14 mouse cellular contexts compared by ENCODE assay signal in genomic region chr5:71135840-71136239, GRCm38 (mm10). TPM values are rescaled to one million over a fixed set of nuclear protein-coding genes. Genes with fewer than 3 reads are reported as not detected.
"Had no signal": no experiment of that assay in that cellular context is flagged by ENCODE, and none has a peak within 500 bp of the region (broad histone marks: within the 10 kb centered on the region; RNA-seq: fewer than 3 reads in every experiment).

No protein-coding gene starts in this region.

- ATAC-seq: liver, postnatal 0 days; lung, postnatal 0 days; midbrain, embryonic 13.5 days; midbrain, embryonic 15.5 days had no signal

- DNase-seq: liver, postnatal 0 days; lung, adult 2 months; lung, postnatal 14 days; lung, postnatal 36 days; right cerebral cortex, postnatal 25 days; thymus, adult 18-20 months; thymus, postnatal 14 days; thymus, postnatal 36 days had no signal

RNA-seq across cellular contexts. Expression of gene Gabra2, which starts 40.2 kb away (rescaled TPM):
- total RNA-seq: megakaryocyte progenitor cell, adult 5-6 weeks; monocyte, adult 5-6 weeks; neutrophil, adult 5-6 weeks had no signal
